Mouse (Mus musculus) liver, adult 2 months (tissue): ENCODE data around the gene Pmvk.

Source experiments
- CTCF ChIP-seq: fragments of 200-500 bp; IDR thresholded peaks from 2 replicates; pipeline ENCODE4 v1.5.1; 2011; ENCODE audit warnings: low read depth, low read length, control low read depth
- POLR2A ChIP-seq: fragments of 200-500 bp; IDR thresholded peaks from 2 replicates; pipeline ENCODE4 v1.6.1; 2011; ENCODE audit warnings: low read length, control low read depth; ENCODE audit not compliant: insufficient read depth; ENCODE audit errors: extremely low read depth

GRCm38 (mm10) chr3:89473838-89474237 lies 19.5 kb downstream of the Pmvk start:
- TF ChIP-seq CTCF, result no peak
- no peak for TF ChIP-seq POLR2A
